Mouse (Mus musculus): ENCODE measurements around the gene Tbcel. TPM values are rescaled to one million over a fixed set of nuclear protein-coding genes. Genes with fewer than 3 reads are reported as not detected.
A peak's percentile ranks its signal among the peaks of the same experiment; 100 is the strongest.

Gene Tbcel
- polyA plus RNA-seq, 1 experiment from 2014 or later: 5.3 TPM

DNA sequence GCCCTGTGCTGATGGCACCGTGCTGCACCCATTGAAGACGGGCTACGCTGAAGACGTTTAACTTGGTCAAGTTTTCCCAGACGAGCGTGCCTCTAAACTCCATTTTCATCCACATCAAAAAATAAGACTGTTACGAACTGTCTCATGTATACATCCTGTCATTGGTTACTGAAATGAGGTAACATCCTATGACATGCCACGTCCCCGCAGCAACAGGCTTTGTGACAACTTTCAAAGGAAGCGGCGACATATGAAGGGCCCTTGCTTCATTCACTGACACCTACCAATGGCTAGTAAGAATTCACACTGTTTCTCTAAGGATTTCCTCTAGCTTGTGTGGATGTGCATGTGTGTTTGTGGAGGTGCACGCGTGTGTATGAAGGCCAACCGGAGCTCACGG, 38.3 kb downstream of the Tbcel start:
- DNase-seq (no peak), ATAC-seq (ENCODE audit: insufficient read depth) (no peak)
- WGBS: 88% methylated on average over 15 of the region's 15 CpGs
- no peaks in the 10 kb centered on the region for H3K27me3 ChIP-seq (ENCODE audit: insufficient read depth, low read length)
- no peak overlapping the region for H3K4me2 ChIP-seq
- no peak overlapping the region for H3K4me3 ChIP-seq (ENCODE audit: low read depth, low read length)
- H3K4me1 ChIP-seq (ENCODE audit: insufficient read depth): peaks cover 17% of the 10 kb centered on the region
- H3K36me3 ChIP-seq (ENCODE audit: insufficient read depth): no peaks in the 10 kb centered on the region
- TF ChIP-seq CTCF (IDR thresholded peaks at IDR 0.05; ENCODE audit: low read depth): no peak
- no peaks in the 10 kb centered on the region for H3K9me3 ChIP-seq (ENCODE audit: low read depth, low read length)
- H3K9ac ChIP-seq: no peak overlapping the region
- H3K27ac ChIP-seq (ENCODE audit: low read depth): no peak overlapping the region

DNA sequence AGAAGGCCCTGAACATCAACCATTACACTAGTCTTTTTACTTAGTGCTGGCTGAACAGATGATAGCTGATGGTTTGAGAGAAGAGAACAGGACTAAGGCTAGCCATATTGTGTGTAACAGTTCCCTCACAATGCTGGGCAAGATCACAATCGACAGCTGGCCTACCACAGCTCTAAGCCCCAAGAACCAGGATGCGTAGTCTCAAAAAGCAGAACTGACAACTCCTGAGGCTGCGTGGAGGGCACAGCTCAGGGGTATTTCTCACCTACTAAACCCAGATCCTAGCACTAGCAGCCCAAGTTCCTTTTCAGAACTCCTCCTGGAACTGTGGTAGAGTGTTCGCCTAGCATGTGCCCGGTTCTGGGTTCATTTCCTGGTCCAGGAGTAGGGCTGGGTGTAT, 39.2 kb downstream of the Tbcel start:
- Histone ChIP-seq H3K4me2 (no peak overlapping the region), H3K27me3 (ENCODE audit: insufficient read depth, low read length) (no peaks in the 10 kb centered on the region), H3K9me3 (ENCODE audit: low read depth, low read length) (no peaks in the 10 kb centered on the region), H3K4me3 (ENCODE audit: low read depth, low read length) (no peak overlapping the region), H3K27ac (ENCODE audit: low read depth) (no peak overlapping the region), H3K36me3 (ENCODE audit: insufficient read depth) (no peaks in the 10 kb centered on the region), H3K4me1 (ENCODE audit: insufficient read depth) (peaks cover 22% of the 10 kb centered on the region), H3K9ac (no peak overlapping the region)
- no peak for TF ChIP-seq CTCF (IDR thresholded peaks at IDR 0.05; ENCODE audit: low read depth)
- WGBS: 91% methylated on average over 5 of the region's 5 CpGs
- DNase-seq (no peak), ATAC-seq (ENCODE audit: insufficient read depth) (no peak)

DNA sequence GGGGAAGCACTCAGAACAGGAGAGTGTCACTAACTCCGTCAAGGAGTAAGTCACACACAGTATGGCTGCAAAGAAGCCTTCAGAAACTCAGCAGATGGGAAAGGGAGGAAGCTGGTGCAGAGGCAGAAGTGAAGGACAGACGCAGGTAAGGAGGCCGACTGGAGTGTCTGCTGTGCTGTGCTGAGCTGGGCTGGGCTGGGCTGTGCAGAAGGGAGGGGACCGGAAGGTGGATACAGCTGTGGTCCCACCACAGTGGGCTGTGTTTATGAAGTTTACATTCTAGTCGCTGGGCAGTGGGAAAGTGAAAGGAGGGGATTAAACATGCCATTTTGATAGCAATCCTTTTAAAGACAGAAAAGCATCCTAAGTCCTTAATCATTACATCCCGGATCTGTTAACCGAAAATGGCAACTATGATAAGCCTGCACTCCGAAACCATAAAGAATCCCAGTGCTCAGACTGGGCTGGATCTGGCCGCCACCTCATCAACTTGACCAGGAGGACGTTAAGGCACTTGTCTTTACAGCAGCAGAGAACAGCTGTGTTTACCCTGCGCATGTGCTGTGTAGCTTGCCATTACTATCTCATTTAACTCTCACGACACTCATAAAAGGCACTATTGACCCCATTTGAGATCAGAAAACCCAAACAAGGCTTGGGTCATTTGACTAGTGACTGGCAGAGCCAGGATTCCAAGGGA, 40.3 kb downstream of the Tbcel start:
- WGBS: 27% methylated on average over 12 of the region's 12 CpGs
- H3K27ac ChIP-seq (ENCODE audit: low read depth): no peak overlapping the region; the same call in 1 of the 2 replicates
- no peaks in the 10 kb centered on the region for H3K36me3 ChIP-seq (ENCODE audit: insufficient read depth)
- H3K9me3 ChIP-seq (ENCODE audit: low read depth, low read length): no peaks in the 10 kb centered on the region
- no peak for TF ChIP-seq CTCF (IDR thresholded peaks at IDR 0.05; ENCODE audit: low read depth)
- peaks cover 31% of the 10 kb centered on the region for H3K4me1 ChIP-seq (ENCODE audit: insufficient read depth)
- no peaks in the 10 kb centered on the region for H3K27me3 ChIP-seq (ENCODE audit: insufficient read depth, low read length)
- no peak overlapping the region for H3K9ac ChIP-seq
- DNase-seq (peak; percentile 77), ATAC-seq (ENCODE audit: insufficient read depth) (peak; percentile 50; the same call in 1 of the 2 replicates)
- H3K4me2 ChIP-seq: peak overlapping the region; percentile 20; the same call in 1 of the 2 replicates
- H3K4me3 ChIP-seq (ENCODE audit: low read depth, low read length): no peak overlapping the region

DNA sequence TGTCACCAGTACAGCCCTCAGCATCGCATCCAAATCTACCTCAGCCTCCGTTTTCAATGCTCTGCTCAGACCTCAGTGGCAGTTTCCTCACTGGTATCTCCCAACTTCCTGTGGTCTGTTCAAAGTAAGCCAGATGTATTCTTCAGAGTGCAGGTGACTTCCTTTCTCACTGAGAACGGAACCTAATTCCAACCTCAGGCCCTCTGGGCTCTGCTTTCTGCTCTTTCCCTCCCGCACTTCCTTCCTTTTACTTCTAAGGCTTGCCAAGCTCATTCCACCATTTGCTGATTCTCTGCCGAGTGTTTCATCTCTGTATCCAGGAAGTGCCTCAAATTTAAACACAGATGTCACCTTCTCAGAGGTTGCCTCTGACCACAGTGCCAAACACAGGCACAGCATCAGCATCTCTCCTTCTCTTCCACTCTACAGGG, 41.9 kb downstream of the Tbcel start:
- Histone ChIP-seq H3K36me3 (ENCODE audit: insufficient read depth) (no peaks in the 10 kb centered on the region), H3K4me3 (ENCODE audit: low read depth, low read length) (no peak overlapping the region), H3K27me3 (ENCODE audit: insufficient read depth, low read length) (no peaks in the 10 kb centered on the region), H3K27ac (ENCODE audit: low read depth) (no peak overlapping the region), H3K9me3 (ENCODE audit: low read depth, low read length) (no peaks in the 10 kb centered on the region), H3K4me1 (ENCODE audit: insufficient read depth) (peaks cover 39% of the 10 kb centered on the region), H3K4me2 (no peak overlapping the region), H3K9ac (no peak overlapping the region)
- ATAC-seq (ENCODE audit: insufficient read depth) (no peak), DNase-seq (no peak)
- 53% methylated on average over 5 of the region's 5 CpGs for WGBS
- no peak for TF ChIP-seq CTCF (IDR thresholded peaks at IDR 0.05; ENCODE audit: low read depth)

DNA sequence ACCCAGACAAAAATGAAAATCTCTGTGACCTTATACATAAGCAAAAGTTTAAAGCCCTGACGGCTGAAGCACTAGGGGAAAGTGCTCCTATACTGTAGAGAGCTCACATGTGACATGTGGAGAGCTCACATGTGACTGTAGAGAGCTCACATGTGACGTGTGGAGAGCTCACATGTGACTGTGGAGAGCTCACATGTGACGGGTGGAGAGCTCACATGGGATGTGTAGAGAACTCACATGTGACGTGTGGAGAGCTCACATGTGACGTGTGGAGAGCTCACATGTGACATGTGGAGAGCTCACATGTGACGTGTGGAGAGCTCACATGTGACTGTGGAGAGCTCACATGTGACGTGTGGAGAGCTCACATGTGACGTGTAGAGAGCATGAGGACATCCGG, 43.4 kb downstream of the Tbcel start:
- H3K4me2 ChIP-seq: no peak overlapping the region
- H3K4me1 ChIP-seq (ENCODE audit: insufficient read depth): peaks cover 38% of the 10 kb centered on the region
- H3K9ac ChIP-seq: no peak overlapping the region
- ATAC-seq (ENCODE audit: insufficient read depth) (no peak), DNase-seq (no peak)
- 81% methylated on average over 9 of the region's 9 CpGs for WGBS
- H3K36me3 ChIP-seq (ENCODE audit: insufficient read depth): no peaks in the 10 kb centered on the region
- TF ChIP-seq CTCF (IDR thresholded peaks at IDR 0.05; ENCODE audit: low read depth): no peak
- H3K27ac ChIP-seq (ENCODE audit: low read depth): peak overlapping the region; percentile 63; the same call in 1 of the 2 replicates
- no peaks in the 10 kb centered on the region for H3K9me3 ChIP-seq (ENCODE audit: low read depth, low read length)
- H3K4me3 ChIP-seq (ENCODE audit: low read depth, low read length): no peak overlapping the region
- no peaks in the 10 kb centered on the region for H3K27me3 ChIP-seq (ENCODE audit: insufficient read depth, low read length)

DNA sequence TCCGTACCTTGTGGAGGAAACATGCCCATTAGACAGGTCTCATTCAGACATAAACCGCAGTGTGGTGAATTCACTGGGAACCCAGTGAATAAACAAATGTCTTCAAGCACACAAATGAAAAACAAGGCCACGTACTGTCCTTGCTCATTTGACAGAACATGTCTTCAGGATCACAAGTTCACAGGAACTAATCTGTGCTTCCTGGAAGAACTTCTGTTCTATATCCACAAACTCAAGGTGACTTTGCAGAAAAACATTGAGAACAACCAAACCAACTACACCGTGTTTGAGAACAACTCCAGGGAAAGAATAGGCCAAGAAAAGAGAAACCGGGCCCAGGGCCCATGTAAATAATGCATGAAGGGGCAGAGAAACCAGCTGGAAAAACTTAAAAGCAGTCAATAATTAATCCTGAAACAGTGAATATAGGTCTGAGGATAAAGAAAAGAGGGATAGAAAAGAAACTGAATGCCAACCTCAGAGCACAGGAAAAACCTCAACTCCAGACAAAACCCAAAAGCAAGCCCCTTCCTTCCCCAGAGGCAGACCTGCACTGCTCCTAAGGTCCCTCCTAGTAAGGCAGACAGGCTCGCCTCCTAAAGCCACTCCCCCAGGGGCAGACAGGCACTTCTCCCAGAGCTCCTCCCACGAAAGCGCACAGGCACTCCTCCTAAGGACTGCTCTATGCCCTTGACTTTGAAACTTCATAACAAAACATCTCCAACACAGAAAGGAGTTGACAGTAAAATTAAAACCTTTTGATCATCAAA, 44.2 kb downstream of the Tbcel start:
- Histone ChIP-seq H3K27me3 (ENCODE audit: insufficient read depth, low read length) (no peaks in the 10 kb centered on the region), H3K4me3 (ENCODE audit: low read depth, low read length) (no peak overlapping the region), H3K9ac (no peak overlapping the region), H3K9me3 (ENCODE audit: low read depth, low read length) (no peaks in the 10 kb centered on the region), H3K4me2 (peak overlapping the region; percentile 26), H3K36me3 (ENCODE audit: insufficient read depth) (no peaks in the 10 kb centered on the region), H3K27ac (ENCODE audit: low read depth) (peak overlapping the region; percentile 70), H3K4me1 (ENCODE audit: insufficient read depth) (peaks cover 38% of the 10 kb centered on the region)
- TF ChIP-seq CTCF (IDR thresholded peaks at IDR 0.05; ENCODE audit: low read depth): no peak
- DNase-seq: peak; percentile 82
- peak; percentile 90 for ATAC-seq (ENCODE audit: insufficient read depth)
- WGBS: 31% methylated on average over 8 of the region's 8 CpGs

DNA sequence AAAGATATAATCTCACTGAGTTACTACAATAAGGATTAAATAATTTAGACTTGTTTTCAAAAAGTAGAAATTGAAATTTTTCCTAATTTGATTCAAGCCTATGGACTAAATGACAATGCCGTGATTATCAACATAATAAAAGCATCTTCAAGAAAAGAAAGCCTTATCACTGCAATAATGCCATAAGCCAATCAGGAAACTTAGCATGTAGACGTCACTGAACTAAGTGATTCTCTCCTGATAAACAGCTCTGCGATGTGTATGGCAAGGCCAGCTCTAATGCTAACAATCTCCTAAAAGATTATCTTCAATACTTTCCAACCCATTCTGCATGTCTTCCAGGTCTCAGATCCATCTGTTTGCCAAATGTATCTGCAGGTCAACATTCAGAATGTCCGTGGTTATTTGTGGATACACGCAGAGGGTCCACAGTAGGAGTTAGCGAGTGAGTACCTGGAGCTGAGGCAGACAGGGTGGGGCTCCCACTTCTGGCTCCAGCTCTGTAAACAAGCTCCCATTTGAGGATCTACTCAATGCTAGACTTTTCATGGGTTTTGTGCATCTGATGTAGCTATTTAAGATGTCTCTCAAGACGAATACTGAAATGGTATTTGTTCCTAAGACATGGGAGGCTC, 44.9 kb downstream of the Tbcel start:
- 67% methylated on average over 7 of the region's 7 CpGs for WGBS
- H3K4me1 ChIP-seq (ENCODE audit: insufficient read depth): peaks cover 38% of the 10 kb centered on the region
- H3K4me2 ChIP-seq: peak overlapping the region; percentile 26

More for the DNA sequence above, 44.9 kb downstream of the Tbcel start:
- ATAC-seq (ENCODE audit: insufficient read depth) (no peak), DNase-seq (no peak)
- Histone ChIP-seq H3K9ac (no peak overlapping the region), H3K9me3 (ENCODE audit: low read depth, low read length) (no peaks in the 10 kb centered on the region), H3K36me3 (ENCODE audit: insufficient read depth) (no peaks in the 10 kb centered on the region), H3K27me3 (ENCODE audit: insufficient read depth, low read length) (no peaks in the 10 kb centered on the region), H3K27ac (ENCODE audit: low read depth) (peak overlapping the region; percentile 70), H3K4me3 (ENCODE audit: low read depth, low read length) (no peak overlapping the region)
- no peak for TF ChIP-seq CTCF (IDR thresholded peaks at IDR 0.05; ENCODE audit: low read depth)

Measured in lung, embryonic 14.5 days (tissue).